Mouse (Mus musculus) cerebellum, postnatal 14 days (tissue): Measurements from ENCODE around the gene Prkn.

ENCODE experiments used
- DNase-seq, 2 experiments: peaks; one replicate each; pipeline ENCODE4 v3.0.0; 2021; ENCODE audit warnings: mixed read lengths in 2 of 2

The Prkn gene

DNA sequence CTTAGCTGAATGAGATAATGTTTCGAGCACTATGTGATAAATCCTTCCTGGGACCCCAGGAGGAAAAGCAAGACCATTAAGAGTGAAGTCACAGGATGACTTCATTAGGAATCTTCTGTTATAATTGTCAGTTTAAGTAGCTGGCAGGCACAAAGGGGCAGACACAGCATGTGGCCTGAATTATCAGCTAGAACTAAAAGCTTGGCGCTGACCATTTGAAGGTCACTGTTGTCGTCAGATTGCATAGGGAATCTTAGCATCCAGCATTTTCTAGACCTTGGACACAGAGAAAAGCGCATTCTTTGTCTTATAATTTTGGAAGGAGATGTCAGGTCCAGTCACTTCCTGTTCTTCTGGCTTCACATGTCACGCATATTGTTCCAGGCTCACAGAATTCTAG, 573.5 kb downstream of the Prkn start:
- no peak for DNase-seq

DNA sequence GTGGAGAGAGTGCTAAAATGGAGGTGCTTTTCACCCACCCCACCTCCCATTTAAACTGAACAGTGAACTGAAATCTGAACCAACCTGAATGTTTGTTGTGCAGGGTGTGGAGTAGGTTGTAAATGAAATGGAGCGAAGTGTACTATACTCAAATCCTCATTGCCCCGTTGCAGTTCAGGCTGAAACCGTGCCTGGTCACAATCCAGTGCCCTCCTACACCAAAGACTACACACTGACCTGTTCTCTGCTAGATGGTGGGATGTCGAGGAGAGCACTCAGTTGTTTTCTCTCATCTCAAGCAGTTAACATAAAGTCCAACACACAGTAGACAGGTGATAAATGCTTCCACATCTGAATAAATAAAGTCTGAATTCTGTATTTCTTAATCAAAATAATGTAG, 574.1 kb downstream of the Prkn start:
- DNase-seq: no peak

- DNase-seq: no peak
Observed at GRCm38 (mm10) chr17:11417150-11417549, 577.0 kb downstream of the Prkn start.

DNA sequence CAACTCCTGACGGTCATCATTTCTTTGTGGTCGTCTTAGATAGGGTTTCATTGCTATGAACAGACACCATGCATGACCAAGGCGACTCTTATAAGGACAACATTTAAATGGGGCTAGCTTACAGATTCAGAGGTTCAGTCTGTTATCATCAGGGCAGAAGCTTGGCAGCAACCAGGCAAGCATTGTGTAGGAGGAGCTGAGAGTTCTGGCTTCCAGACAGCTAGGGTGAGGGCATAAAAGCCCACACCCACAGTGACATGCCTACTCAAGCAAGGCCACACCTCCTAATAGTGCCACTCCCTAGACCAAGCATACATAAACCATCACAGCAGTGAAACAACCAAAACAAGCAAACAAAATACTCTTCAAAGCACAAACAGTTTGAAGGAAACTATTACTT, 579.3 kb downstream of the Prkn start:
- DNase-seq: no peak

- DNase-seq: peak; percentile 21 to 70
Observed at GRCm38 (mm10) chr17:11420839-11421238, 580.7 kb downstream of the Prkn start.

DNA sequence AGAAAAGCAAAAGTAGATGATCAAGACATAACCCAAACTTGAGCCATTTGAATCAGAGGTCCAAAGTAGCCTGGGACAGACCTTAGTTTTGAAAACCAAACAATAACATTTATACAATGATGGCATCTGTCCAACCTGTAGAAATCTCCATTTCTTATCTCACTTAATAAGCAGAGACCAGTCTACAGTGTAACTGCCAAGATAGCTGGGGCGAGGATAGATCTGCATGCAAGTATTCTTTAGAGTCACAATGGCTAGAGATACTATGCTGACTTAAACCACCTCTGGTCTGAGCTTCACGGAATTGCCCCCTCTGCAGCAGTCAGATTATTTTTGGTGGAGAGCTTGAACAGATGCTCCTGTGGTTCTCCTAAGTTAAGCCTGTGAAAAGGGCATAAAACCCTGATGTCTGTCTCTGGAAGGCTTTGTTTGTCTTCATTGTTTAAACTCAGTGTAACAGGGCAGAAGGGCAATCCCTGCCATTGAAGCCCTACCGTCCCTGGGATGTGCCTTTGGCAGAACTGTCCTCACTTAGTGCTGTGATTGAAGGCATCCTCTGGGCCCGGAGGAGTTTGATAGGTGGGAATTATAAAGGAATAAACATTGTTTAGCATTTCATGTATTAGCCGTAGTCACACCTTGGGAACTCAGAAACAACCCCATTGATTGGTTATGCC, 581.2 kb downstream of the Prkn start:
- peak in 1 of 2 experiments; percentile 21 for DNase-seq

- no peak for DNase-seq
Observed at GRCm38 (mm10) chr17:11431323-11431722, 591.1 kb downstream of the Prkn start.

DNA sequence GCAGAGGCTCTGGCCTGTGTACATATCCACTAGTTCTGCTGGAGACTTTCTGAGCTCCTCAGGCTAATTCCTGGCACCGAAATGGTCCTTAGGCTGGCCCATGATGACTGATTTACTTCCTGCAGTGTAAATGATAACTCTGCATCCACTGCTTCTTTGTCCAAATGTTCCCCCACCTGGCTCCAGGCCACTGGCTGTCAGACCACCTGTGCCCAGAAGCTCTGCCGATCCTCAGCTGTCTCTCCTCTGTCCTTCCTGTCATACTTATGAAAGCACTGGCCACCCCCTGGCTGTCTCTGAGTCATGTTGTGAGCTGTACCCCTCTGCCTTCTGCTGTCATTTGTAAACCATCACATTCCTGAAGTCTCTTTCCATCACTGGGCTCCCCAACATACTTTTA, 592.4 kb downstream of the Prkn start:
- peak; percentile 48 to 50 for DNase-seq

DNA sequence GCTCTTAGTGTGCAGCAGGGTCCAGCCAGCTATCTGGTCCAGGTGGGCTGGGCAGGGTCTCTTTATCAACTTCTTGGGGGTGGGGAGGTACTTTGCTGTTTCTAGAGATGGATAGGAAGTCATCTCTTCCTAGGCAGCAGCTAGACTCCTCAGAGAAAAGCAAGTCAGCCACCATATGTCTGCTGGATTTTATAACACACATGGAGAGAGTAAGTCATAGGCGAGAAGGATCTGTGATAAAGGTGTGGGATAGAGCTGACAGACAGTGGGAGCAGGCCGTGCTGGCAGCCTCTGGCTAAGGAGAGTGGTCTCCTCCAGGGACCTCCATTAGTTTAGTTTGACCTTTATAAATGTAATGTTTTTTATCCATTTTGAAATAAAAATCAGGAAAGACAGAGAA, 622.5 kb downstream of the Prkn start:
- DNase-seq: no peak

- DNase-seq: no peak
Observed at GRCm38 (mm10) chr17:11466095-11466494, 625.9 kb downstream of the Prkn start.

DNA sequence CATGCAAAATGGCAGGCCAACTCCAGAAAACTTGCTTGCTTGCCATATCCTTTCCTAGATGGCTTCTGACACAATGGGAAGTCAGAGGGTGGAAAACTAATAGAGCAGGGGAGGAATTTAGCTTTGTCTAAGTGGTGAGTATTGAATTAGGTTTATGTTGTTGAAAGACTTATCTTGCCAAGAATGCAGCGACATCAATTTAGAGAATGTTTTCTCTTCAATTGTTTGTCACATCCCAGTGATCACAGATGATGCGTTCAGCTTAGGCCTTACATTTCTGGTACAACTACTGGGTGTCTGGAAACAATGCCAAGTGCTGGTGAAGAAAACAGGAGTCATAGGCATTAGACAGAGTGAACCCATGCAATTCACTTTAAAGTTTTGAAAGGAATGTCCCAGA, 628.4 kb downstream of the Prkn start:
- DNase-seq: no peak

DNA sequence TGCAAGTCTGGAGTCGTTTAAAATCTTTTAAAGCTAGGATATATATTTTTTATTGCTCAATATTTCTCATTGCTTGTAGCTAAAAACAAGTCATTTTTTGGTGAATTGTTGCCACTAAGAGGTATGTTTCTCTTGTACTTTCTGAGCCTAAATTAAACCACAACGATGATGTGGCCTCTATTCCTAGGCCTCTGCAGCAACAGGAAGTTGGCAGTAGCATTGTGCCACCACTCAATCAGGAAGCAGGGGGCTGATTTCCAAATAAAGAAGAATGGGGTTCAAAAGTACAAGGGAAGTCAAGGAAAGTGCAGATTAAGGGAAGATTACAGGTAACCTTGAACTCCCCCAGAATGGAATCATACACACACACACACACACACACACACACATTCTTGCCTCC, 642.8 kb downstream of the Prkn start:
- no peak for DNase-seq

DNA sequence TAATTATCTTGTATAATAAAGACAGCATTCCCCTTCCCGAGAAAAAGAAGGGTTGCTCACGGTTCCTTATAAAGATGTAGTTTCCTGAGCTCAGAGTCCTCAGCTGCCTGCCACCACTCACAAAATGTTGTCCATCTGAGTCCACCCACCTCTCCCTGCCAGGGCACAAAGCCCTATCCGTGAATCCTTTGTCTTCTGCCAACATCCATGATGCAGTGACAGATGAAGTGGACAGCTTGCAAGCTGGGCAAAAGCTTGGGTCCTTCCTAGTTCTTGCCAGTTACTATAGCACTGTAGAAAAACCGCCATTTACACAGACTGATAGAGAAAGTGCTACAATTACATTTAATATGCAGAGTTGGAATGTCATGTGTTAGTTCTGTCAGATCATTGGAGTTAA, 649.9 kb downstream of the Prkn start:
- DNase-seq: peak; percentile 78 to 81

DNA sequence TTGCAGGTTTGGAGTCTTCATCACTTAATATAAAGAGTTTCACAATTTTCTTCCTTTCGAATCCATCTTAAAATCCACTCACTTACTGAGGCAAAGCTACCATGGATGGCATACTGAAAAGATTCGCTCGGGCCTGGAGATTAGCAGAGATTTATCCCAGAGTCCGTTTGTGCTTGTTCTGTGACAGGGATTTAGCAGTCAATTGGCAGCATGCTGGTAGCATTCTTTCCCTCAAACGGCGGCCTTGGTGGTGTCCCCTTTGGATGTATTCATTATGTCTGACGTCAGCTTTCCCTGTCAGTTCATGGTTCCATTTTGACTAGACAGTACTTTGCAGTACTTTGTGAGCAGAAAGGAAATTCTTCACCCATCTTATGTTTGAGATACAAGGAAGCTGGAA, 662.4 kb downstream of the Prkn start:
- no peak for DNase-seq

GRCm38 (mm10) chr17:11504496-11504895, 664.3 kb downstream of the Prkn start:
- DNase-seq: no peak

GRCm38 (mm10) chr17:11507082-11507481, 666.9 kb downstream of the Prkn start:
- DNase-seq: no peak

DNA sequence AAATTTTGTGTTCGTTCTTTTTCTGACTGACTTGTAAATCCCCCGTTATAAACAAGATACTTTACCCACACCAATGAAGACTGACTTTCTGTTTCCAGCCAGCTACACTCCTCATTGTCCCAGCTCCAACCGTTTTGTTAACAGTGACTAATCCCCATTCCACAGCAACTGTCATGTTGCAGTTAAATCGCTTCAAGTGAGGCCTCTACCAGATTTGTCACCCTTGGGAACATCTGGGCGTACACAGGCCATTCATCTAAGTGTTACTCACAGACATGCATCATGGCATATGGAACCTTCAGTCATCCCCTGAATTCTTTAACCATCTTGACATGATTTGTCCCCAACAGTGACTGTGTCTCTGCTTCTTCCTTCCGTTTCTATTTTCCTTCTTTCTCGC, 669.9 kb downstream of the Prkn start:
- DNase-seq: no peak

DNA sequence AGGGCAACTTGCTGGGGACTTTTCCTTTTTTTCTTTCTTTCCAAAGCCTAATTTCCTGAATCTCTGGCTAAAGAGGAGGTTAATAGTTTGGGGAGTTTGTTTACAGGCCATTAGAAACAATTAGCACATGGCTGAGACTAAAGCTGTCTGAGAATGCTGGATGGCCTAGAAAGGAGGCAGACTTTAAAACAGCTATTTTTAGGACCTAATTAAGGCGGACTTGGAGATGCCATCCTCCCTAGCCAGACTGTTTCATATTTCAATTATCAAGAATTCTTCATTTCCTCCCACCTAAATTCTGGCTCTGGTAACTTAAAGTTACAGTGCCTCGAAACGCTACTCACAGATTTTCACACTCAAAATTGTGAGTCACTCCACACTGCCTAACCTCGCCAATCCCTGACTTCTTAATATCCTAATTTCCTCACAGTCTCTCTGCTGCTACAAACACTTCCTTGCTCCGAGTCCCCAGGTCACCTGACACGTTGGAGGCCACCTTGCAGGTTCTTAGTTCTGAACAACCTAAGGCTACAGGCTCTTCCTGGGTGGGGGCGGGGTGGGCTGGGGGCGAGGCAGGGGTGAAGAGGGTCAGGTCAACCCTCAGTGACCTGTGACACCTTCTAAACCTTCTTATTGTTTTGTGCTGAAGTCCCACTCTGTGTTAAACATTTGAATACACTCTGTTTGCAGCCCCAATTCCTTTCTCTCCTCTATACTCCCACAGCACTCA, 674.0 kb downstream of the Prkn start:
- DNase-seq: no peak

DNA sequence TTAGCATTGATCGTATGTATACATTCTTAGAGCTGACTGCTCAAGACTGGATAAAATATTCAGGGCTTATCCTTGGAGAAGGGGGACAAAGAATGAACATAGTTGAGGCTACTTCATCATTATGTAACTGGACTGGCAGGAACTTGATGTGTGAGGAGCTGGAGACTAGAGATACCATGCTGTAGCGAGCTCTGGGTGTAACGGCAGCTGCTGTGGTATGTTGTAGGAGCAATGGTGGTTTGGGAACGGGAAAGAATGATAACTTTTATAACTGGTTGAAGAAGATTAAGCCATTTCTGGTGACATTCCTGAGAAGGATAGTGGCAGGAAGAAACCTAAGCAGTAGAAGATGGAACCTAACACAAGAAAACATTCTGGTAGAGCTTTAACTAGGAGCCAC, 675.4 kb downstream of the Prkn start:
- DNase-seq: no peak

DNA sequence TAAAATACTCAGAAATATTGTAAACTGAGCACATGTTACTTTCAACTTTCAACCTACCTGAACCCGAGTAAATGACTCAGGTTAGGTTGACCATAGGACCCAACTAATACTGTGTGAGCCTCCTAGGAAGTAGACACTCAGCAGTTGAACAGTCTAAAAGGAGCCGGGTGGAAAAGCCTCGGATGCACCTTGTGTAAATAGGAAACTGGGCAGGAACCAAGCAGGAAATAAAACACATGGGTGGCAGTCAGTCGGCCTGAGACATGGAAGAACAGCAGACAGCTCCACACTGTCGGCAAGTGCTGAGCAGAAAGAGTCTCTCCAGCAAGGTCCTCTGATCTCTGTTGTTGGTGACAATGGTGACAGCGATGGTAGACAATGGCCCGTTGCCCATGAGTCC, 676.0 kb downstream of the Prkn start:
- DNase-seq: no peak

GRCm38 (mm10) chr17:11532066-11532465, 691.9 kb downstream of the Prkn start:
- DNase-seq: no peak

- DNase-seq: no peak
Observed at GRCm38 (mm10) chr17:11532748-11533147, 692.6 kb downstream of the Prkn start.

GRCm38 (mm10) chr17:11533835-11534234, 693.7 kb downstream of the Prkn start:
- no peak for DNase-seq

DNA sequence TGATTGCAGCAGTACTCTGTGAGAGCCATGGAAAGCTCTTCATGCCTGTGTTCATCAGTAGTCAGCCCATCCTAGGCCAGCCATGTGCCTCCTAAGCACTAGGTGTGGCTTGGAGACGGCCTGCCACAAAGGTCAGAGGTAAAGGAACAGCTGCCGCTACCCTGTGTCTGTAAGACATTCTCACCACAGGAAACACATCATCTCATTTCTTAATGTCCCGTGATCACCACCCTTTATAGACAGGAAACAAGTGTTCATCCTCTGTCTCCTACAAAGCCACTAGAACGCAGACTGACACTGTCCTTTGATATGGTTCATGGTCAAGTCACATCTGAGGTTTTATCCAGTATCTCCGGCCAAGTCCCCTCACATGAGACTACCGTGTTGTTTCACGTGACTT, 698.6 kb downstream of the Prkn start:
- DNase-seq: no peak
